Mouse (Mus musculus) hindbrain, embryonic 11.5 days (tissue): ENCODE measurements at regions not wholly inside any gene's neighbourhood (a gene's known extent, or its start where the extent isn't known, plus 50 kb on each side); places are given as distances from the start of the nearest gene placed in this dataset.

Experiments
- ATAC-seq: fragments of 200-750 bp; cut with Nextera tagmentation; 2 replicates; pipeline ENCODE4 v1.8.0; 2017; ENCODE audit warnings: mild to moderate bottlenecking, moderate TSS enrichment, moderate library complexity; ENCODE audit not compliant: low FRiP score
- DNase-seq: peaks from one replicate; pipeline ENCODE4 v3.0.0-alpha.2; 2015; ENCODE audit warnings: low spot score
- H3K27ac ChIP-seq: fragments of 300-500 bp; sonication (generic); 2 replicates; pipeline ENCODE4 v1.5.1; 2014; ENCODE audit warnings: mild to moderate bottlenecking, low read depth, low read length
- H3K27me3 ChIP-seq: fragments of 300-500 bp; sonication (generic); 2 replicates; pipeline ENCODE4 v1.6.1; 2014; ENCODE audit warnings: mild to moderate bottlenecking, low read length, moderate library complexity, mixed read lengths; ENCODE audit not compliant: control insufficient read depth, insufficient read depth
- H3K36me3 ChIP-seq: fragments of 300-500 bp; sonication (generic); 2 replicates; pipeline ENCODE4 v1.6.1; 2014; ENCODE audit warnings: mild to moderate bottlenecking, low read length, moderate library complexity, mixed read lengths; ENCODE audit not compliant: control insufficient read depth, insufficient read depth
- H3K4me1 ChIP-seq: fragments of 300-500 bp; sonication (generic); replicated peaks from 2 replicates; pipeline ENCODE4 v1.6.1; 2014; ENCODE audit warnings: low read length, mixed read lengths; ENCODE audit not compliant: control insufficient read depth, insufficient read depth
- H3K4me2 ChIP-seq: fragments of 300-500 bp; sonication (generic); replicated peaks from 2 replicates; pipeline ENCODE4 v1.6.1; 2014; ENCODE audit warnings: mild to moderate bottlenecking, low read depth, low read length
- H3K4me3 ChIP-seq: fragments of 300-500 bp; sonication (generic); 2 replicates; pipeline ENCODE4 v1.5.1; 2014; ENCODE audit warnings: low read depth, low read length
- H3K9ac ChIP-seq: fragments of 300-500 bp; sonication (generic); 2 replicates; pipeline ENCODE4 v1.6.1; 2014; ENCODE audit warnings: low read depth, low read length
- H3K9me3 ChIP-seq: fragments of 300-500 bp; sonication (generic); 2 replicates; pipeline ENCODE4 v1.6.1; 2016; ENCODE audit warnings: low read length; ENCODE audit not compliant: control insufficient read depth
- WGBS: fragments of 180-500 bp; shearing (Covaris S2); extraction: QIAGEN DNeasy Blood & Tissue Kit; methylation state at CpG from one replicate; pipeline ENCODE4 v1.1.7; 2014; 5-methylcytosine and 5-hydroxymethylcytosine counted together

DNA sequence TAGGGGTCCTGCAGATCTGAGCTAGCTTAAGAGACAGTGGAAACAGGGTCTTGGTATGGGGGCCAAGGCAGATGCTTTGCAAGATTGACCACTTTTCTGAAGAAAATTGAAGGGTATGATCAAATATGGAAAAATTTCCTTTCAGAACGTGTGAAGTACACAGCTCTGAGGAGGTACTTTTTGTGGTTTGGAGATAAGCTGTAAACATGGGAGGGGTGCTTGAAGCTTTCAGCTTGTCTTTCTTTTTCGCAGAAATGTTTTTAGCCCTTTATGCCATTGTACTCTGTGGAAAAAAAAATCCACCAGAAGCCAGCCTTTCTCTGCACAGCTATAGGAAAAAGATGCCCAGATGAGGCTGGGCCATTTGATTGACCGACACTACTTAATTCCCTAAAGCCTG is 116.3 kb upstream of the 4933412E24Rik start:
- Histone ChIP-seq H3K4me2 (no peak overlapping the region), H3K27me3 (no peaks in the 10 kb centered on the region), H3K9ac (no peak overlapping the region), H3K9me3 (no peaks in the 10 kb centered on the region), H3K4me1 (no peaks in the 10 kb centered on the region), H3K36me3 (no peaks in the 10 kb centered on the region), H3K27ac (no peak overlapping the region), H3K4me3 (no peak overlapping the region)
- DNase-seq (no peak), ATAC-seq (no peak)
- WGBS, result 91% methylated on average over 3 of the region's 3 CpGs

DNA sequence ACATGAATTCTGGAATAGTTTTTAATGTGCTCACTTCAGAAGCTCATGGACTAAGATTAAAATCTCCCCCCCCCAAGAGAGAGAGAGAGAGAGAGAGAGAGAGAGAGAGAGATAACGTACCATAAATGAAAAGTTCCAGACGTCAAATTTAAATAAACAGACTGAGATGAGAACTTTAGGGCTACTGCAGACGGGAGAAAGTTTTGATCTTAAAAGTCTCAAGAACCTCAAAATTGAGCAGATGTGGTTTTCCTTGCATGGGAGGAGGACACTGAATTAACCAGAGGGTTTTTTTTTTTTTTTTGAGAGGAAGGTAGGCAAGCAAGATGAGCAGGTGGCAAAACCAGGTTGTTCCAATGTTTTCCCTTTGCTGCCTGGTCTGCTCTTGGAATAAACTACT is 108.0 kb upstream of the 4933412E24Rik start:
- H3K36me3 ChIP-seq, result no peaks in the 10 kb centered on the region
- H3K9ac ChIP-seq, result no peak overlapping the region
- no peaks in the 10 kb centered on the region for H3K4me1 ChIP-seq
- no peaks in the 10 kb centered on the region for H3K27me3 ChIP-seq
- H3K4me3 ChIP-seq, result no peak overlapping the region
- no peaks in the 10 kb centered on the region for H3K9me3 ChIP-seq
- H3K4me2 ChIP-seq, result no peak overlapping the region
- H3K27ac ChIP-seq, result no peak overlapping the region
- ATAC-seq (no peak), DNase-seq (no peak)
- WGBS, result 94% methylated on average over 3 of the region's 3 CpGs

DNA sequence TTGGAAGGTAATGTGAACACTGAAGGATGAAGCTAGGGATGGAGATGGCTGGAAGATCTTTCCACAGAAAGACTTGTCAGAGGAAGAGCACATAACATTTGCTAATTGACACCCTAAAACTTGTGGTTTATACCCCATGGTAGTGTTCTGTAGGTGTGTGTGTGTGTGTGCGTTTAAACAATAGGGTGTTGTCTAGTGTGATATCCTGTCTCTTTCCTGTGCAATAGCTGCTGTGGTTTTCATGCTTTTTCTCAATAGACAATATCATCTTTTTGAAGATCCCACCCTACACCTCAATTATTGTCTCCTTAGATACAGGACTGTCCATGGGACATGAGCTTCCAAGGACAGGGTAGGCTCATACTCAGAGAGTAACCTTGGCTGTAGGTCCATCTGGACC is 103.5 kb upstream of the 4933412E24Rik start:
- DNase-seq (no peak), ATAC-seq (no peak)
- Histone ChIP-seq H3K4me1 (no peaks in the 10 kb centered on the region), H3K9ac (no peak overlapping the region), H3K4me2 (no peak overlapping the region), H3K27ac (no peak overlapping the region), H3K4me3 (no peak overlapping the region), H3K36me3 (no peaks in the 10 kb centered on the region), H3K27me3 (no peaks in the 10 kb centered on the region), H3K9me3 (no peaks in the 10 kb centered on the region)
- 96% methylated on average over 1 of the region's 1 CpGs for WGBS

DNA sequence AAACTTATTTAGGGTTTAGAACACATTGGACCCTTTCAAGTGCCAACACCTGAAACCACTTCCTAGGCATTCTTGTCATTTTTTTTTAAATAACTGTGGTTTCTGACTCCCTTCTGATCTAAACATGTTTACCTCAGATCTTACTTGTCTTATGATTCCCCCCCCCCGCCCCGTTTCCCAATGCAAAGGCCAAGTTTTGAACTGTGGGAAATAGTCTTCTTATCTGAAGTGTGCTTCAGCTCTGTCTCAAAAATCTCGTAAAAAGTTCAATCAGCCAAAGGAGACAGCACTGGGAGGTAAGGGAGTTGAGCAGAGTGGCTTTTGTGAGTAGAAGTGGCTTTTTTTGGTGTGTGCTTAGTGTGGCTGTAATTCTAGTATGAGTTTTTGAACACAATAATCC is 95.5 kb upstream of the 4933412E24Rik start:
- Histone ChIP-seq H3K27ac (no peak overlapping the region), H3K4me1 (no peaks in the 10 kb centered on the region), H3K4me2 (no peak overlapping the region), H3K27me3 (no peaks in the 10 kb centered on the region), H3K36me3 (no peaks in the 10 kb centered on the region), H3K4me3 (no peak overlapping the region), H3K9me3 (no peaks in the 10 kb centered on the region), H3K9ac (no peak overlapping the region)
- DNase-seq (no peak), ATAC-seq (no peak)
- WGBS, result 89% methylated on average over 3 of the region's 3 CpGs

DNA sequence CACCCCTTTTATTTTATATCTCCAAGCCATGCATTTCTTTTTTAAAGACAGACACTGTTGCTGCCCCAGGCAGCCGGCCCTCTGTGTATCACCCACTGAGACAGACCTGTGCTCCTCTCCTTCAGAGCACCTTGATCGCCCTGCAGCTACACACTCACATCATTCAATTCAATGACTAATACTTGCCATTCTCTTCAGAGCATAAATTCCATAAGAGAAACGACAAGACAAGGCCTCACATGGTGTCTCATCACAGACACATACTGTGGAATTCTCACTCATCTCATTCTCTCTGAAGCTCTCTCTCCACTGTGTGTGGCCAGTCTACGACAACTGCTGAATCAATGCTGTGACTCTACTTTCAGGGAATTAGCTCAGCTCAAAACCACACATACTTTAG is 94.6 kb upstream of the 4933412E24Rik start:
- Histone ChIP-seq H3K27ac (no peak overlapping the region), H3K27me3 (no peaks in the 10 kb centered on the region), H3K36me3 (no peaks in the 10 kb centered on the region), H3K9me3 (no peaks in the 10 kb centered on the region), H3K9ac (no peak overlapping the region), H3K4me2 (no peak overlapping the region), H3K4me3 (no peak overlapping the region), H3K4me1 (no peaks in the 10 kb centered on the region)
- no peak for DNase-seq
- no peak for ATAC-seq
- 85% methylated on average over 4 of the region's 4 CpGs for WGBS

DNA sequence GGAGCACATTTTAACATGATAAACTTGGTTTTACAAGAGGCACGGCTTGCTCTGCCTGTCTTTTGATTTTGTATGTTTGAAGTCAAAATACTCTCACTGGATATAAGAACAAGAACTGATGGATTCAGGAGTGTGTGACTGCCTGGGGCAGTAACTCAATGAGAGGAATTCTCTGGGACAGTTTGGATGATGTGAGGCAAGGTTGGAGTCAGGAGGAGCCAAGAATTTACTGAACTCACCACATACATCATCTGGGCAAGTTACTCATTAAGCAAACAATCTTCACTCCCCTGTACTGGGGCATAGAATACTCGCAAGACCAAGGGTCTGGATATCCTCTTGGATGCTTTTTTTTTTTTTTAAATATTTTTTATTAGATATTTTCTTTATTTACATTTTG is 87.7 kb upstream of the 4933412E24Rik start:
- no peaks in the 10 kb centered on the region for H3K36me3 ChIP-seq
- no peak overlapping the region for H3K27ac ChIP-seq
- ATAC-seq (no peak), DNase-seq (no peak)
- no peak overlapping the region for H3K4me3 ChIP-seq
- no peaks in the 10 kb centered on the region for H3K9me3 ChIP-seq
- H3K27me3 ChIP-seq, result no peaks in the 10 kb centered on the region
- no peaks in the 10 kb centered on the region for H3K4me1 ChIP-seq
- H3K9ac ChIP-seq, result no peak overlapping the region
- WGBS, result 87% methylated on average over 2 of the region's 2 CpGs
- H3K4me2 ChIP-seq, result no peak overlapping the region

DNA sequence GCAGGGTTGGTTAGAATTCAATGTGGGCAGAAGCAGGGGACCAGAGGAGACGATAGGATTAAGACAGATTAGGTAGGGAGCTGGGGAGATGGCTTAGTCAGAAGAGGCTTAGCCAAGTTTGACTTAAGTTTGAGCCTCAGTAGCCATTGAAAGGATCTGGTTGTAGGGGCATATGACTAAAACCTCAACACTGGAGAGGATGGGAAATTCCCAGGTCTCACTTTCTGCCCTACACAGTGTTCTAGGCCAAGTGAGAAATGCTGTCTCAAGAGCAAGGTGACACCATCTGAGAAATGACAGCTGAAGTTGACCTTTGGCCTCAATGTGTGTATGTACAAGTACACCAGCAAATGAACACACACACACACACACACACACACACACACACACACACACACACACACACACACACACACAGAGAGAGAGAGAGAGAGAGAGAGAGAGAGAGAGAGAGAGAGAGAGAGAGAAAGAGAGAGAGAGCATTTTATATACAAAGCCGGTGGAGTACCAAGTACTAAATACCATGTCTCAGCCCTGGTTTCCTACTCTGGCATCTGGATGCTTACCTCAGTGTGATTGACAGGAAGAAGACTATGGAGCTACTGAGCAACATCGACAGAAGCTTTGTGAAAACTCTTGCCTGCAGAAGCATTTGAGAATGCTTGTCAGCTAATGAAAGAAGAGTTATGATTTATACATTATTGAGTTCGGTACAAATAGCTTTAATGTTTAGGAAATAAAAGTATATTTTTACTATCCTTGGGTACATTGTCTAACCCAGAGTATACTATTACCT is 85.3 kb upstream of the 4933412E24Rik start:
- no peak overlapping the region for H3K27ac ChIP-seq
- no peaks in the 10 kb centered on the region for H3K4me1 ChIP-seq
- H3K4me3 ChIP-seq, result no peak overlapping the region
- 89% methylated on average over 4 of the region's 4 CpGs for WGBS
- no peaks in the 10 kb centered on the region for H3K36me3 ChIP-seq
- no peak for DNase-seq
- H3K4me2 ChIP-seq, result no peak overlapping the region
- H3K9ac ChIP-seq, result no peak overlapping the region
- H3K27me3 ChIP-seq, result no peaks in the 10 kb centered on the region
- no peaks in the 10 kb centered on the region for H3K9me3 ChIP-seq
- no peak for ATAC-seq

DNA sequence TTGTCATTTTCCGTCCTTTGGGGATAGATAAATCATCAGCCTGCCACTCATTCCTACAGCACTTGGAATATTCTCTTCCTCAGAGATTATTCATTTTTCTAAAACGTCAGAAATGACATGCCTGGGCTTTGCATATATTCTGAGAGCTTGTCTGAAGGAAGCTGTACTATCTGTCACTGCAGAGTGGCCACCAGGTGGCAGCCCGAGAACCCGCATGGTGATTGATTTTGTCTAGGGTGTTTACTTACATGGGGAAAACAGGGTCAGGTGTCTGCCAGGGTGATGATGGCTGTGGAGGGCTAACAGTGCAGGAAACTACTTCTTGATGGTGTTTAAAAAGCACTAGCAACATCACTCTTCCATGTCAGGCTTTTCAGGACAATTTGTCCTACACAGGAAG is 80.7 kb upstream of the 4933412E24Rik start:
- no peaks in the 10 kb centered on the region for H3K27me3 ChIP-seq
- H3K9ac ChIP-seq, result no peak overlapping the region
- H3K27ac ChIP-seq, result no peak overlapping the region
- 13% methylated on average over 4 of the region's 4 CpGs for WGBS
- no peaks in the 10 kb centered on the region for H3K4me1 ChIP-seq
- no peak overlapping the region for H3K4me3 ChIP-seq
- no peaks in the 10 kb centered on the region for H3K9me3 ChIP-seq
- DNase-seq (peak; percentile 72), ATAC-seq (peak; percentile 78; the same call in 1 of the 2 replicates)
- no peaks in the 10 kb centered on the region for H3K36me3 ChIP-seq
- H3K4me2 ChIP-seq, result no peak overlapping the region

DNA sequence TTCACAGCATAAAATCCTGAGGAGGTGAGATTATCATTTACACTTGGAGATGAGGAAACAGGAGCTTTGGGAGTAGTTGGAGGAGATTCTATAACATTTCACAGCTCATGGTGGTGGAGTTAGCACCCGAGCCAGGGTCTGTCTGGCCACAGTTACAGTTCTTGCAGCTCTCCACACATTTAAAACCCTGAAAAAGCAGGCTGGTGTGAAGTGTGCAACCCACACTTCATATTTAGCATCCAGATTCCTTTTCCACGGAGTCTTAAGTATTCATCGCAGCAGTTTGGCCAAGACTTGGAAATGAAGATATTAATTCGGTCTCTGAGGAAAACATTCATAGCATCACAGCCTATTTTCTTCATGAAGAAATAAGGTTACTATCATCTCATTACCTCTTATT is 79.7 kb upstream of the 4933412E24Rik start:
- ATAC-seq (no peak), DNase-seq (no peak)
- WGBS, result 91% methylated on average over 4 of the region's 4 CpGs
- Histone ChIP-seq H3K4me1 (no peaks in the 10 kb centered on the region), H3K9ac (no peak overlapping the region), H3K27me3 (no peaks in the 10 kb centered on the region), H3K4me3 (no peak overlapping the region), H3K9me3 (no peaks in the 10 kb centered on the region), H3K4me2 (no peak overlapping the region), H3K36me3 (no peaks in the 10 kb centered on the region), H3K27ac (no peak overlapping the region)
